Mouse (Mus musculus) midbrain, embryonic 13.5 days (tissue): ENCODE data around the gene 2010111I01Rik. TPM values are rescaled to one million over a fixed set of nuclear protein-coding genes. Genes with fewer than 3 reads are reported as not detected.

ENCODE experiments used
- ATAC-seq: fragments of 200-750 bp; cut with Nextera tagmentation; 2 replicates; pipeline ENCODE4 v1.8.0; 2017; ENCODE audit warnings: mild to moderate bottlenecking, moderate TSS enrichment, moderate library complexity
- H3K27ac ChIP-seq: fragments of 300-500 bp; sonication (generic); 2 replicates; pipeline ENCODE4 v1.5.1; 2015; ENCODE audit warnings: inconsistent platforms, mild to moderate bottlenecking, moderate library complexity
- H3K27me3 ChIP-seq: fragments of 300-500 bp; sonication (generic); 2 replicates; pipeline ENCODE4 v1.6.1; 2015; ENCODE audit warnings: mild to moderate bottlenecking, inconsistent platforms
- H3K36me3 ChIP-seq: fragments of 300-500 bp; sonication (generic); 2 replicates; pipeline ENCODE4 v1.6.1; 2015; ENCODE audit warnings: mild to moderate bottlenecking, inconsistent platforms
- H3K4me1 ChIP-seq: fragments of 300-500 bp; sonication (generic); replicated peaks from 2 replicates; pipeline ENCODE4 v1.6.1; 2015; ENCODE audit warnings: inconsistent platforms
- H3K4me2 ChIP-seq: fragments of 300-500 bp; sonication (generic); replicated peaks from 2 replicates; pipeline ENCODE4 v1.6.1; 2015; ENCODE audit warnings: moderate library complexity, mild to moderate bottlenecking, inconsistent platforms
- H3K4me3 ChIP-seq: fragments of 300-500 bp; sonication (generic); replicated peaks from 2 replicates; pipeline ENCODE4 v1.5.1; 2015; ENCODE audit warnings: mild to moderate bottlenecking, inconsistent platforms
- H3K9ac ChIP-seq: fragments of 300-500 bp; sonication (generic); replicated peaks from 2 replicates; pipeline ENCODE4 v1.6.1; 2015; ENCODE audit warnings: mild to moderate bottlenecking, inconsistent platforms
- H3K9me3 ChIP-seq: fragments of 300-500 bp; sonication (generic); 2 replicates; pipeline ENCODE4 v1.6.1; 2016; ENCODE audit warnings: mild to moderate bottlenecking, inconsistent platforms
- WGBS: fragments of 180-500 bp; shearing (Covaris S2); methylation state at CpG from one replicate; pipeline ENCODE4 v1.1.7; 2015; 5-methylcytosine and 5-hydroxymethylcytosine counted together
- polyA plus RNA-seq: library from polyadenylated mRNA; unstranded; fragments of >200 nt; fragmentation: Nextera tagmentation; extraction: Ambion mirVana; gene quantifications from 2 replicates; pipeline ENCODE4 v1.2.1, GENCODE M21; 2015

The 2010111I01Rik gene
- polyA plus RNA-seq, 1 experiment from 2014 or later: 28.6 TPM

DNA sequence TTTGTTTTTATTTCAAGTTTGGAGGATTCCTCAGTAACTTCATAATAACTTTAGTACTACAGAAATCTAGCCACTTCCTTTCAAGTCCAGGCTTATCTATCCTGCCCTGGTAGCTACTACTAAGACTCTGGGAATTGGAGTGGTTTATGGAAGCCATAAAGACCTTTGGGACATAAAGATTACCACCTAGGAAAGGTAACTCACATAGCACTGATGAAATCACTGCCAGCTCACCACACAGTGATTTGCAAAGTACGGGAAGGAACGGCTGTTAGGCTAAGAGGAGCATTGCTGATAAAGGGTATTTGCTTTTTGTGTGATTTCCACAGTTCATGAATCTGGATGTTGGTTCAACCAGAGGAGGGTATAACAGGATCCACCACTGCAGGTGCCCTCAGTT lies 128.2 kb downstream of the 2010111I01Rik start:
- WGBS: 89% methylated on average over 2 of the region's 2 CpGs

DNA sequence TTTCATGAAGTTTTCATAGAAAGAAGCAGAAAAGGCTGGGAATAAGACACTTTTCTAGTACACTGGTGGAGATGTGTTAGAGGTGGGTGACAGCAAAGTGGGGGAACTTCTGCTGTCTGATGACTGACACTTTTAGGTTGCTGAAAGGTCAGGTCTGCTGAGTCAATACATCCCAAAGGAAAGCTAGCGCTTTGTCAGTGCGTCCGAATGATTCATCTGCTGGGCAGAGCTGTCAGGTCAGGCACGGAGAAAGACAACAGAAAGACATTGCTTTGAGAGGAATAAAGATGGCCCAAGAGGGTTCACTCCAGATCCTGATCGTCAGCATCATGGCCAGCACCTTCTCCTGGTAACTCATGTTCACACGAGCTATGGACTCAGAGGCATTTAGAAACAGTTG lies 128.9 kb downstream of the 2010111I01Rik start:
- 87% methylated on average over 6 of the region's 6 CpGs for WGBS
- no peak overlapping the region for H3K4me3 ChIP-seq

More for the DNA sequence above, 128.2 kb downstream of the 2010111I01Rik start:
- no peak for ATAC-seq
- Histone ChIP-seq H3K9ac (no peak overlapping the region), H3K36me3 (no peaks in the 10 kb centered on the region), H3K27ac (no peak overlapping the region), H3K9me3 (no peaks in the 10 kb centered on the region), H3K4me2 (no peak overlapping the region), H3K27me3 (no peaks in the 10 kb centered on the region), H3K4me3 (no peak overlapping the region), H3K4me1 (peaks cover 13% of the 10 kb centered on the region)

DNA sequence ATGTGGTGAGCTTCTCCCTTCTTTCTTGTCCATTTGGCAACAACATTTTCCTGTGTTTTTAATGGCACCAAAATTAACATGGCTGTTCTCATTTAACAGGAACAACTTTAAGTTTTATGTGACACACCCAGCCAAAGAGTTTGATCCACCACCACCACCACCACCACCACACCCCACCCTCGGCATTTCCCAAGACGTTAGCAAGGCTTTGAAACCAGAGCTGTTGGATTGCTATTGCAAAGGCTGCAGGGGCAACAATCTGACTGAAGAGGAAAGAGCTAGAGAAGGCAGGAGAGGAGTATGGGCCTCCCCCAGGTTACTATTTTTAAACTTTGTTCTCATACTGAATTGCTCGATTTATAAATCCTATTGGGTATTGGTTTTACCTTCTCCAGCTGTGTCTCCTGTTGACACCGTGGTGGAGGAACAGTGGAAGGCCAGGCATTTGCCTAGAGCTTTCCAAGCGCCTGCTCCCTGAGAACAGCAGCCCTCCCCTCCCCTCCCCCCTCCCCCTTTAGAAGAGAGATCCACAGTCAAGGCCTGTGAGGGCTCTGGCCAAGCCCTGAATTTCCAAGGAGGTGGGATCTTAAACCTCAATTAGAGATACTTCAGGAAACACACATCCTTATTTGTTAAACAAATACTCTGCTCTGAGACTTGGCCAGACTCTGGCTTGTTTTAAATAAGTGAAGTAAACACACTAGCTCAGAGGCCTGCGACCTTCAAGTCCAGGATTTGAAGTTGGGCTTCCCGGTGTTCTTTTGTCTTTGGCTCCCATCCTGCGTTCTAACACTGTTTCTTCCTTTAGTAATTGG lies 129.8 kb downstream of the 2010111I01Rik start:
- Histone ChIP-seq H3K9ac (no peak overlapping the region), H3K4me3 (no peak overlapping the region), H3K4me1 (peaks cover 13% of the 10 kb centered on the region), H3K9me3 (no peaks in the 10 kb centered on the region), H3K27me3 (no peaks in the 10 kb centered on the region), H3K4me2 (no peak overlapping the region), H3K36me3 (no peaks in the 10 kb centered on the region), H3K27ac (no peak overlapping the region)
- peak; percentile 65; the same call in 1 of the 2 replicates for ATAC-seq
- WGBS: 12% methylated on average over 8 of the region's 8 CpGs

More for the DNA sequence above, 128.9 kb downstream of the 2010111I01Rik start:
- H3K27ac ChIP-seq: no peak overlapping the region
- no peaks in the 10 kb centered on the region for H3K9me3 ChIP-seq
- no peak overlapping the region for H3K4me2 ChIP-seq
- peaks cover 13% of the 10 kb centered on the region for H3K4me1 ChIP-seq
- H3K9ac ChIP-seq: no peak overlapping the region
- no peaks in the 10 kb centered on the region for H3K27me3 ChIP-seq
- no peak for ATAC-seq
- no peaks in the 10 kb centered on the region for H3K36me3 ChIP-seq

DNA sequence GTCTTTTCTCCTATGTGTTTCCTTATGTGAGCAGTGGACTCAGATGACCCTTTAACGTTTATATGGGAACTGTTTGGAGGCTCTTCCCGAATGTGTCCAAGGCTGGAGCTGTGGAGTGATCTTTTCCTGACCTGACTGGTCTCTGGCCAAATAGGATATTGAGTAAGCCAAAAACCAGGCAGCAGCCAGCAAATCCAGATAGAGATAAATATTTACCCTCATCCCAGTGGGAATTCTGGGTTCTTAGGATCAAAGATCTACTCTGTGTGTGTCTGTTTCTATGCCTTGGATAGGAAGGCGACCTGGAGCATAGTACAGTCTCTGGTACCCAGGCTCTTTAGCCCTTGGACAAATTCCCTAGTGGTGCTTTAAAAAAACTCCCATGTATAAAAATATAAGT lies 132.1 kb downstream of the 2010111I01Rik start:
- Histone ChIP-seq H3K27me3 (no peaks in the 10 kb centered on the region), H3K27ac (no peak overlapping the region), H3K36me3 (no peaks in the 10 kb centered on the region), H3K4me3 (no peak overlapping the region), H3K4me2 (no peak overlapping the region), H3K9me3 (no peaks in the 10 kb centered on the region), H3K4me1 (peaks cover 8% of the 10 kb centered on the region), H3K9ac (no peak overlapping the region)
- no peak for ATAC-seq
- 77% methylated on average over 3 of the region's 3 CpGs for WGBS

DNA sequence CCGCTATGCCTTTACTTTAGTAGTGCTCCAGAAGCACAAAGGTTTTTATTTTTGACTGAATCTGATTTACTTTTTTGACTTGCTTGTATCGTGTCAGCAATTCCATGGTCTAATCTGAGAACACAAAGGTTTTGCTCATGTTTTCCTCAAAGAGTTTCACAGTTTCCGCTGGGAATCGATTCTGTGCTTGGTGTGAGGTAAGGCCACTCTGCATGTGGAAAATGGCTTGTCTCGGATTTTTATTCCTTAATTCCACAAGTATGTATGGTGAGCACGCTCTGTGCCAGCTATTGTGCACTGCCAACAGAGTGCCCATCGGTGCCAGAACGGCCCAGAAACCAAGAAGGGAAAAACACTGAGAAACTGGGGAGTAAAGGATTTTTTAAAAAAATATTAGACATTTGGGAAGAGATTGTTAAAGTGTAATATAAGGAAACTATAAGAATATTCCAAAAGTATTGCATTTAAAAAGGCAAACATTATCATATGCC lies 132.8 kb downstream of the 2010111I01Rik start:
- WGBS: 85% methylated on average over 8 of the region's 8 CpGs

DNA sequence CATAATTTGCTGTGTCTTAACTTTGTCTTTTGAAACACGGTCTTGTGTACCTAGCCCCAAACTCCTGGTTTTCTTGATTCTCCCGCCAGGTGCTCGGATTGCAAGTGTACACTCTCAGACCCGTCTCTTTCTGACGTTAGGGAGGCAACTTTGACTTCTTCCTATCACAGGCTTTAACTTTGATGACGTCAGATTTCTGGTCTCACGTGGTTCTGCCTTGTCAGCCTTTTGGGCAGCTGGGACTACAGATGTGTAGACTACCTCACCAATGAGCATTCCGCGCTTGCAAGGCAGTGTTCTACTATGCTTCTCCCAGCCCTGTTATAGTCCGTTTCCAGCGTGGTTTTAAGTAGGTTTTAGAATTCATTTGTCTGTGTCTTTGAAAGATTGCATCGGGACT lies 137.1 kb downstream of the 2010111I01Rik start:
- H3K36me3 ChIP-seq: no peaks in the 10 kb centered on the region
- H3K27me3 ChIP-seq: no peaks in the 10 kb centered on the region
- H3K4me3 ChIP-seq: no peak overlapping the region
- H3K4me1 ChIP-seq: no peaks in the 10 kb centered on the region; the same call in 1 of the 2 replicates
- ATAC-seq: no peak
- no peak overlapping the region for H3K9ac ChIP-seq
- no peaks in the 10 kb centered on the region for H3K9me3 ChIP-seq
- 72% methylated on average over 12 of the region's 12 CpGs for WGBS
- H3K27ac ChIP-seq: no peak overlapping the region
- H3K4me2 ChIP-seq: no peak overlapping the region

More for the DNA sequence above, 132.8 kb downstream of the 2010111I01Rik start:
- no peaks in the 10 kb centered on the region for H3K9me3 ChIP-seq
- no peak for ATAC-seq
- no peak overlapping the region for H3K27ac ChIP-seq
- no peaks in the 10 kb centered on the region for H3K27me3 ChIP-seq
- H3K4me3 ChIP-seq: no peak overlapping the region
- H3K4me1 ChIP-seq: peaks cover 8% of the 10 kb centered on the region
- H3K4me2 ChIP-seq: no peak overlapping the region
- H3K9ac ChIP-seq: no peak overlapping the region
- no peaks in the 10 kb centered on the region for H3K36me3 ChIP-seq

DNA sequence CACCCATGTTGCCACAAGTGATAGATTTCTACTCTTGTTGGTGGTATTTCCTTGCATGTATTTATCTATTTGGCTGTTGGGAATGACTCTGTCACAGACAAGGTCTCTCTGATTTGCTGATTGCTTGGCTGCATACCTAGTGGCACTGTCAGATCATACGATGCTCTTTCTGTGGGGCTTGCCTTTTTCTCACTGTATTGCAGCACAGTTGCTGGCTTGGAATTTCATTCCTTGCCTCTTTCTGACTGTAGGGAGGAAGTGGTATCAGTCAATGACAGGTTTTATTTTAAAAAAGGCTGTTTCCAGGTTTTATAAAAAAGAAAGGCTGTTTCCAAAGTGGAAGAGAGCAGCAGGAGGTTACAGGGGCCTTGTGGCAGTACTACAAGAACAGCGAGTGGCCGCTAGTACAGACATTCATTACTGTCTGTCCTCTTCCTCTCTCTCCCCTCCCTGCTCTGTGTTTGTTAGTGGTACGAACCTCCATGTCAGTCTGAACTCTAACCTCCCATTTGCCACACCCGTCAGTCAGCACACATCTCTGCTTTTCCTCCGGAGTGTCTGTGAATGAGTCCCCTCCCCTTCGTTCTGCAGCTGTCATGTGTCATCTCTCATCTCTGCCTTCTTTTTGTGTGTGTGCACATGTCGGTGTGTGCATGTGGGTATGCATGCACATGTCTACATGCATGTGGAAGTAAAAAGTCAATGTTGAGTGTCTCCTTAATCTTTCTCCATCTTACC lies 138.3 kb downstream of the 2010111I01Rik start:
- ATAC-seq: peak; percentile 53; the same call in 1 of the 2 replicates
- 47% methylated on average over 8 of the region's 8 CpGs for WGBS
- Histone ChIP-seq H3K4me3 (no peak overlapping the region), H3K4me1 (no peaks in the 10 kb centered on the region; the same call in 1 of the 2 replicates), H3K27ac (no peak overlapping the region), H3K9ac (no peak overlapping the region), H3K36me3 (no peaks in the 10 kb centered on the region), H3K27me3 (no peaks in the 10 kb centered on the region), H3K9me3 (no peaks in the 10 kb centered on the region), H3K4me2 (no peak overlapping the region)

DNA sequence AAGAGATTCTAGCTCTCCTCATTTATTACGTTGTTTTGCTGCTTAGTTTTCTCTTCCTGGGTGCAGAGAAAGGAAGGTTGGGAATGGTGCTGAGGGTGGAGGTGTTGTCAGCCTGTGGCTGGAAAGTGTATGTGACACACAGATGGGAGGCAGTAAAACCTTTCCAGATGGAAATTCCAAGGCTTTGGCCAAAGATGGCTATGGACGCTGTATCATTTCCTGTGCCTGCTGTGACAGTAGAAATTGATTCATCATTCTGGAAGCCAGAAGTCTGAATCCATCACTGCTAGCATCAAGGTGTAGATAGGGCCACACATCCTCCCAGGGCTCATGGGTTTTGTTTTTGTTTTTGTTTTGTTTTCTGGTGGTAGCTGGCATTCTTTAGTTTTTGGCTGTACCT lies 141.9 kb downstream of the 2010111I01Rik start:
- ATAC-seq: no peak
- Histone ChIP-seq H3K36me3 (no peaks in the 10 kb centered on the region), H3K4me2 (no peak overlapping the region), H3K27me3 (no peaks in the 10 kb centered on the region), H3K4me1 (no peaks in the 10 kb centered on the region; the same call in 1 of the 2 replicates), H3K9ac (no peak overlapping the region), H3K27ac (no peak overlapping the region), H3K9me3 (no peaks in the 10 kb centered on the region), H3K4me3 (no peak overlapping the region)
- WGBS: 89% methylated on average over 2 of the region's 2 CpGs

DNA sequence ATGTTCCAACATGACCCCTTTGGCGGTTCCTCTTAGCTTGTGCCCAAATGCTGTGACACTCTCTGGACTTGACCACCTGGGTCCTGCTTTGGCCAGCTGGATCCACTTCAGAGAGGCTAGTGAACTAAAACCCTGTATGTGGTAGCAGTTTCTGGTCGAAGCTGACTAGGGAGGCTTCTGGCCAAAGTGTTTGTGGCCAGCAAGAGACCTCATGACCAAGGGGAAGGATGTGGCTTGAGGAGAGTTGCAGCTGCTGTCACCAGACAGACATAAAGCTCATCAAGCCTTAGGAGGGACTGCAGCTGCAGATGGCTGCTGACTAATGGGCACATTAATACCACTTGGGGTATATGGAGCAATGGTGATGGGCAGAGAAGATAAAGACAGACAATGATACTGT lies 143.9 kb downstream of the 2010111I01Rik start:
- Histone ChIP-seq H3K9me3 (no peaks in the 10 kb centered on the region), H3K4me3 (no peak overlapping the region), H3K4me1 (peaks cover 15% of the 10 kb centered on the region), H3K36me3 (no peaks in the 10 kb centered on the region), H3K27ac (no peak overlapping the region), H3K9ac (no peak overlapping the region), H3K27me3 (no peaks in the 10 kb centered on the region), H3K4me2 (no peak overlapping the region)
- no peak for ATAC-seq
- WGBS: 85% methylated on average over 2 of the region's 2 CpGs

DNA sequence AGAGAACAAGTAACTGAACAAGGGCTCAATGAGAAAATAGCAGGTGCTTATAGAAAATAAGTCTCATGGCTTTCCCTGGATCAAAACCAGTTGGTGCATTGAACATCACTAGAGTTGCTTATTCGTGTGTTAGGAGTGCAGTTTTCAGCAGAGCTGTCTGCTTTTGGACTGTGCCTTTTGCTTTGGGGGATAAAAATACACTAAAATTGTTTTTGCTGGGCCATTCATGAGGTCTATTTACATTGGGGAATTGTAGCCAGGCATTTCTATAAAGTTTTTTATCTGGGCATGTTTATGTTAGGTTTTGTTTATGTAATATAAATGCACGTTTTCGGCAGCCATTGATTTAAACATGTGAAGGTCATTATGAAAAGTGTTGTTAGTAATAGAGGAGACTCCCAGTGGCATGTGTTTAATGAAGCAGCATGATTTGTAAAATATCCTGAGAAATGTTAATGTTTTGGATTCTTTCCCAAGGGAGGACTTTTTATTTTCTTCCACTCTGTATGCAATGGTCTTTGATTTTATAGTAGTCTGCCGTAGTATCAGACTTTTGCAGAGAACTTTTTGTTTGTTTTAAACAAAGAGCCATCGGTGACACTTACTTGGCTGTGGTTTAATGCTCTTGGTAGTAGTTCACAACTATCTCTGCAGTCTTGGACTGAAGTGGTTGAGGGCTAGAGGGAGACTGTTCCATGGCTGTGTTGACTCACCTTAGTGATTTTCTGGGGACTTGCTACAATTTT lies 146.8 kb downstream of the 2010111I01Rik start:
- H3K9me3 ChIP-seq: no peaks in the 10 kb centered on the region
- no peaks in the 10 kb centered on the region for H3K27me3 ChIP-seq
- H3K27ac ChIP-seq: no peak overlapping the region
- H3K4me3 ChIP-seq: no peak overlapping the region
- H3K9ac ChIP-seq: no peak overlapping the region
- H3K4me1 ChIP-seq: peaks cover 25% of the 10 kb centered on the region
- no peak overlapping the region for H3K4me2 ChIP-seq
- 81% methylated on average over 5 of the region's 5 CpGs for WGBS
- ATAC-seq: no peak
- no peaks in the 10 kb centered on the region for H3K36me3 ChIP-seq

DNA sequence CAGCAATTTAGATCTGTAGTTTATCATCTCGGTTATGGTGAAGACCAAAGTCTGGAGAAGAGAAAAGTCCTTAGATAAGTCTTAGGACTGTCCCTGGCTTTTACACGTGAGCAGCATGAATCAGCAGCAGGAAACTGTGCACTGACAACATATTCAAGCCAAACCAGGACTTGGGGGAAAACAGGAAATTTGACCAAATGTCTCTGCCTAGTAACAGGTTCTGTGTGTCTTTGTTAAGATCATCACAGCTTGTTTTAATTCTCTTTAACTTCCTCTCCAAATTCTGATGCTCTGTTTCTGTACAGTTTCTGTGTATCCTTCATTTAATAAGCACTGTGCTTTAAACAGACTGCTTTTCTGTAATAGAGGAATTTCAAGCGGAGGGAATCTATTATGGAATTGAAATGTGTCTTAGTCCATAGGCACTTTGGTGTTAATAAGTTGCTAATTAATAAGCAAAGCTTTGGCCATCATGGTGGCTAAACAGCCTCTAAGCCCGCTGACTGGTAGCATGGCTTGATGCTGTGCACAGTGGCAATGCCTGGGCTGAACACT lies 147.4 kb downstream of the 2010111I01Rik start:
- Histone ChIP-seq H3K4me2 (no peak overlapping the region), H3K36me3 (no peaks in the 10 kb centered on the region), H3K27ac (peak overlapping the region; percentile 70), H3K9me3 (no peaks in the 10 kb centered on the region), H3K4me3 (no peak overlapping the region), H3K27me3 (no peaks in the 10 kb centered on the region), H3K4me1 (peaks cover 25% of the 10 kb centered on the region), H3K9ac (no peak overlapping the region)
- 61% methylated on average over 4 of the region's 4 CpGs for WGBS
- no peak; the same call in 1 of the 2 replicates for ATAC-seq
